Mouse (Mus musculus) erythroblast, embryonic 14.5 days (primary cell): Measurements from ENCODE around the gene Ndufs5.

Source experiments
- GATA1 ChIP-seq: IDR thresholded peaks from 2 replicates; pipeline ENCODE4 v1.6.1; 2012; ENCODE audit warnings: low read length, inconsistent platforms, mixed read lengths
- TAL1 ChIP-seq: IDR thresholded peaks from 3 replicates; pipeline ENCODE4 v1.6.1; 2012; ENCODE audit warnings: low read length, inconsistent platforms, mixed read lengths

- no peak for TF ChIP-seq GATA1
- TF ChIP-seq TAL1 = no peak
Observed at GRCm38 (mm10) chr4:123745221-123745775, 27.3 kb upstream of the Ndufs5 start.
